Mouse (Mus musculus) fat pad, adult 2 months (tissue): ENCODE data around the gene Ccl22.

Experiments used
- DNase-seq: peaks from one replicate; pipeline ENCODE4 v3.0.0-alpha.2; 2011; ENCODE audit warnings: low read depth, low spot score; ENCODE audit errors: extremely low read depth

Gene Ccl22

DNA sequence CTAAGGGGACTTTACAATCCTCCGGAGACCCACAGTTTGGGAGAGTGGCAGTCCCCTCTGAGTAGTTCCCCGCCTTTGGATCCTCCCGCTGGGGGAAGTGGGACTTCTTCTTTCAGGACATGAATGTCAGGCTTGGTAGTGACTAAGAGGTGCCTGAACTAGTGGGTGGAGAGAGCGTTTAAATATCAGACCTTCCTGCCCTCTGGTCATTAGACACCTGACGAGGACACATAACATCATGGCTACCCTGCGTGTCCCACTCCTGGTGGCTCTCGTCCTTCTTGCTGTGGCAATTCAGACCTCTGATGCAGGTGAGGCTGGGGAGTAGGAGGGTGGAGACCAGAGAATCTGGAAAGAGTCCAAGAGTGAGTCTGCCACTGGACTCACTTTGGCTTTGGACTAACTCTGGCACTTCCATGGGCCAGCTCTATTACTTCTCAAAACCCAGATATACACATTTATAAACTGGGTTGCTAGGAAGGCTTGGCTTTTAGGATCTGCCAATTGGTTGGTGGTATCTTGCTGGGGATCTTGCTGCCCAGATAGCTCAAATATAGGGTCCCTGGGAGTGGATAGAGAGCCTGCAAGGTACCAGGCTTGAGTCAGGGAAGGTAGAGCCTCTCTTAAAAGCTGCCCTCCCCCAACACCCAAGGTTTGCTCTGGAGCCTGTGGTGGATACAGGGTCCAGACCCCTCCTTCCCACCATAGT lies at the start of gene Ccl22:
Ccl22 (plus strand) TSS at position 115 of the 709 bp plus-strand sequence.
- DNase-seq: no peak

GRCm38 (mm10) chr8:94695994-94696384 lies 49.4 kb upstream of the Ccl22 start, which contains the start of gene Pllp:
Gene Pllp (minus strand): TSS chr8:94696278.
- DNase-seq: no peak

DNA sequence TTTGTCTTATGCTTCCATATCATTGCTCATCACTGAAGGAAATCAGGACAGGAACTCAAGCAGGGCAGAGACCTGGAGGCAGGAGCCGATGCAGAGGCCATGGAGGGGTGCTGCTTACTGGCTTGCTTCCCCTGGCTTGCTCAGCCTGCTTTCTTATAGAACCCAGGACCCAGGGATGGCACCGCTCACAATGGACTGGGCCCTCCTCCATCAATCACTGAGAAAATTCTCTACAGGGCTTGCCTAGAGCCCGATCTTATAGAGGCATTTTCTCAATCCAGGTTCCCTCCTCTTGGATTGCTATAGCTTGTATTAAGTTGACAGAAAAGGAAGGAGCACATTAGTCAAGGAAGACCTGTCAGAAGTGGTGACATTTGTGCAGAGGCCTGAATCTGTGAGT lies 48.8 kb upstream of the Ccl22 start:
- no peak for DNase-seq

DNA sequence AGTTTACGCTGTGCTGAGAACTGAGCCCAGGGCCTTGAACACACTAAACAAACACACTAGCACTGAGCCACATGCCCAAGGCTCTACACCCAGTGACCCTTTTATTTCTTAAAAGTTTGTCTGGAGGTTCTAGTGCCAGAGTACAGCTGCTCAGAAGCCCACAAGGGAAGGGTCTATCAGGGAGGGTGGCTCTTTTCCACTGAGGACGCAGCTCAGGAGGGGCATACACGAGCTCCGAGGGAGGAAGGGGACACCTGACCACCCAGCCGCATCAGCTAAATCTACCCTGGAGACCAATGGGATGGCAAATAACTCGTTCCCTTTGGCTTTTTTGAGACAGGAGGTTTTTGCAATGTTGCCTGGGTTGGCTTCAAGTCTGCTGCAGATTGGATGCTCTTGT lies 47.4 kb upstream of the Ccl22 start:
- DNase-seq: no peak

GRCm38 (mm10) chr8:94699366-94699765 lies 46.0 kb upstream of the Ccl22 start:
- no peak for DNase-seq

DNA sequence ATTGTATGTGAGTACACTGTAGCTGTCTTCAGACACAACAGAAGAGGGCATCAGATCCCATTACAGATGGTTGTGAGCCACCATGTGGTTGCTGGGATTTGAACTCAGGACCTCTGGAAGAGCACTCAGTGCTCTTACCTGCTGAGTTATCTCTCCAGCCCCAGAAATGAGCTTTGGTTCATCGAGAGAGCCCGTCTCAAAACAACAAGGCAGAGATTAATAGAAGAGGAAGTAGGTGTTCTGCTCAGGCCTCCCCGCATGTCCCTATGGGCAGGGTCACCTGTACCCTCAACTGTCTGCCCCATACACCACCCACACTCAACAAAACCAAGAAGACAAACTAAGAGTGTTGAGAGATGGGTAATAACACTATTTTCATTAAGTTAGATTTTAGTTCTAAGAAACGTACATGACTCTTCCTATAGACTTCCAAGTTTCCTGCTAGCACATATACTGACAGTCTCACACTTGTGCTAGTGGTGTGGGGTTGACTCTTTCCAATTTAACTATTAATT lies 44.9 kb upstream of the Ccl22 start:
- DNase-seq: no peak

GRCm38 (mm10) chr8:94702156-94702555 lies 43.2 kb upstream of the Ccl22 start:
- DNase-seq: no peak

DNA sequence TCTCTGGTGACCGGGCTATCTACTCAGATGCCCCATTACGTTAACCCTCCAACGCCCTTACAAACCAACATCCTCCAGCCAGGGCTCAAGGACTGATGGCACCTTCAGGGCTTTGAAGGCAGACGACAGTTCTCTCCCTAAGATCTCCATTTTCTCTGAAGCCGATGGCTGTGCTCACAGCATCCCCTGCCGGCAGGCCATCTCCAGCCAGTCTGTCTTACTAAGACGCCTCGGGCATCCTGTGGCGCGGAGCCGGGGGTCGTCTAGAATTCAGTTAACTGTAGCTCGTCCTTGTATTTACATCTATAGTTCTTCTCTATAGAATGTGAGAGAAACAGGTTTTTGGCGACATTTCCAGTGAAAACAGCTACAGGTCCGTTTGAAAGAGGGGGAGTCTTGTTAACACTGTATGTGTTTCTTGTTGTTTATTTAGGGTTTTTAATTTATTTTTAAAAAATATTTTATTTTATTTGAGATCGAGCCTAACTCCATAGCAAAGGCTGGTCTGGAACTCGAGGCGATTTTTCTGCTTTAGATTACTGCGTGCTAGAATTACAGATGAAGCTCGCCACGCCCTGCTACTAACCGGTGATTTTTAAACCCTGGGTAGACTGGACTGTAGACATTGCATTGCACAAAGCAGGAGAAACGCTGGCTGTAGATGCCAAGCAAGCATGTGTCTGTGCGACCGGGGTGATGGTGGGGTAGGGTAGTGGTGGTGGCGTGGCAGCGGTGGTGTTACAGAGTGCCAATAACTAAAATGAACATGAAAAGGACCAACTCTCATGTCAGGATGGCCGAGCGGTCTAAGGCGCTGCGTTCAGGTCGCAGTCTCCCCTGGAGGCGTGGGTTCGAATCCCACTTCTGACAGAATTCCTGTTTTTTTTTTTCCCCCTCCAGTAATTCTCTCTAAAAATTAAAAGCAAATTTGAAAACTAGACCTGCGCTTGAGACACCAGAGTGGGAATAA lies 42.3 kb upstream of the Ccl22 start:
- DNase-seq: no peak

DNA sequence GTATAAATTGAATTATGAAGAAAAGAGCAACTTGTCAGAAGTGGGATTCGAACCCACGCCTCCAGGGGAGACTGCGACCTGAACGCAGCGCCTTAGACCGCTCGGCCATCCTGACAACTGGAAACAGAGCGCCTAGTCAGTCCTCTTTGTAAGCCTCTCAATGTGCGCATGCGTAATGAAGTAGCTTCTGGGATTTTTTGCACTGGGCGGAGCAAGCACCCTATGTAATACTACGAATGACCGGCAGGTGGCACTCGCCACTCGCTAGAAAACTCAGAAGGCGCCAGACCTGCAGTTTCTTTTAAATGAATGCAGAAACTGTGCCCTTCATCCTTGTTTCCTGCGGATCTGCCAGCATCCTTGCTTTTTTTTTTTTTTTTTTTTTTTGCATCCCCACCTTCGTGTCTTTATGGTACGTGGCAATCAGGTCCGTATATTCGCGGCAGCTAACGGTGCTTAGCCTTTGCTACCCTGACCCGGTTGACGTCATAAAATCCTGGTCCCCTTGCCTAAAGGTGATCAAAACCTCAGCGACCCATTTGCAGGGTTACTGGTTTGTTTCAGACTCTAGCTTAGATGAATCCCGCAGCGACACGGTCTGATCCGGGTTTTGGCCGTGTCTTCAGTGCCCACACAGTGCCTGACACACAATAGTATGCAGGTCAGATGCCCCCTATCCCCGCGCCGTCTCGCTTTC lies 41.3 kb upstream of the Ccl22 start:
- peak; percentile 68 for DNase-seq

DNA sequence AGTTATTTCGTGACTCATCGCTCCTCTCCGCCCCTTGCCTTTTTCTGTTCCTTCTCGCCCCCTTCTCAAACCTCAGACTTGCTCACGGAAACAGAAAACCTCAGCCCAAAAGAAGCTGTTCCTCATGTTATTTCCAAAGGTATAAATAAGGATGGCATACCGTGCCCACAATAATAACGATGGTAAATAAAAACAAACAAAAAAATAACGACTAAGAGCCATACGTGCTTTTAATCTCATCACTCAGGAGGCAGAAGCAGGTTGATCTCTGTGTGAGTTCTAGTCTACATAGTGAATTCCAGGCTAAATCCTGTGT lies 40.8 kb upstream of the Ccl22 start:
- DNase-seq: no peak

GRCm38 (mm10) chr8:94705581-94706245 lies 39.7 kb upstream of the Ccl22 start:
- DNase-seq: no peak

GRCm38 (mm10) chr8:94706732-94707395 lies 38.5 kb upstream of the Ccl22 start:
- DNase-seq: no peak

GRCm38 (mm10) chr8:94710336-94710735 lies 35.1 kb upstream of the Ccl22 start:
- DNase-seq: no peak

- DNase-seq: no peak
Observed at GRCm38 (mm10) chr8:94711160-94711718, 34.2 kb upstream of the Ccl22 start.

DNA sequence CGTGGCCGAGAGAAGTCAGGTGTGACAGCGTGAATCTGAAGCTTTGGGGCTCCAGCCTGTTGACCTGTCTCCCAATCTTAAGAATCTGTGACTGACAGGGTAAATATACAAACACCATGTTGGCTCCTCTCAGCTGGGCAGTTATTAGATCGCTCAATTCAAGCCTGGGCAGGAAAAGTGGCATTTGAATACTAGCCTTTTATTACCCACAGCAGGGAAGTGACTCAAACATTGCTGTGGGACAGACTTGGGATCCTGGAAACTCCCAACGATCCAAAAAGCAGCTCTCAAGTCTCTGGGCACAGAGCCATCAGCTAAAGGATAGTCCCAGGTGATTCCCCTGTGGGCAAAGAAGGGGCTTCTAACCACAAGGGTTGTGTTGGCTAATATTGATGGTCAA lies 30.8 kb upstream of the Ccl22 start:
- DNase-seq: no peak

- peak; percentile 58 for DNase-seq
Observed at GRCm38 (mm10) chr8:94715871-94716270, 29.5 kb upstream of the Ccl22 start.

- DNase-seq: no peak
Observed at GRCm38 (mm10) chr8:94716841-94717240, 28.5 kb upstream of the Ccl22 start.

- DNase-seq: no peak
Observed at GRCm38 (mm10) chr8:94725998-94726397, 19.4 kb upstream of the Ccl22 start.

DNA sequence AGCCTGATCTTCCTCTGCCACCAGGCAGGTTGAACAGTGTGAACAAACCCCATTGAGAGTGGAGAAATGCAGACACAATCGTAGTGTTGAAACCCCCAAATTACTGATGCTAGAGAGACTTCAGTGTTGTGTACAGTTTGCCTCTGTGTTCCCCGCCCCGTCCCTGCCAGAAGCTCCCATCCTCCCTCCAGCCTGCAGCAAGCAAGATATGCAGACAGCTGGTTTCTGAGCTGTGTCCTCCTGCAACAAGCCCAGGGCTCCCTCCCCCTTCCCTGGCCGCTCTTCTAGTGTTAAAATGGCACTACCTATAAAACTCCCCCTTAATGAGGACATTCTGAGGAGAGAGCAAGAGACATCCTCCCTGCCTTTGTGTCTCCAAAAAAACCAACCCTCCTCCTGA lies 16.1 kb upstream of the Ccl22 start:
- no peak for DNase-seq
